Mouse (Mus musculus) B cell, adult 62 days (primary cell): Measurements from ENCODE around the gene Gm14692. TPM values are rescaled to one million over a fixed set of nuclear protein-coding genes. Genes with fewer than 3 reads are reported as not detected.

Experiments used
- total RNA-seq: library from RNA; stranded (reverse); gene quantifications from 4 replicates; pipeline ENCODE4 v1.2.4, GENCODE M21; 2023

Gm14692 gene
- not detected in 4 replicates for total RNA-seq

DNA sequence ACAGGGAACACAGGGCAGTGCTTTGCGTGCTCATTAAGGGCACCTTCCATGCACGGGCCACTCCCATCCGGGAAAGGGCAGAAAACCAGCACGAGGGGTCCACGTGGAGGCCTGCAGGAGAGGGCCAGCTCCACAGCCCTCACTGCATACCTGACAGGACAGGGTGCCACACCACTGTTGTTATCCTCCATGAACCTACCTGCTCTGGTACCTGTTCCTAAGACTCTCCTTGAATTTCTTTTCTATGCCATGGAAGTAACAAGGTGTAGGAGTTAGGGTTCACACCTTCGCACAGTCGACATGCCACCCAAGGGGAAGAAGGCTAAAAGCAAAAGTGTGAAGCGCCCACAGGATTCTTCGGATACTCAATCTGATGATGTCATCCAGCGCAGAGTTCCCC lies at the start of gene Gm14692:
Gm14692 (plus strand) TSS at position 301 of the 400 bp plus-strand sequence.

DNA sequence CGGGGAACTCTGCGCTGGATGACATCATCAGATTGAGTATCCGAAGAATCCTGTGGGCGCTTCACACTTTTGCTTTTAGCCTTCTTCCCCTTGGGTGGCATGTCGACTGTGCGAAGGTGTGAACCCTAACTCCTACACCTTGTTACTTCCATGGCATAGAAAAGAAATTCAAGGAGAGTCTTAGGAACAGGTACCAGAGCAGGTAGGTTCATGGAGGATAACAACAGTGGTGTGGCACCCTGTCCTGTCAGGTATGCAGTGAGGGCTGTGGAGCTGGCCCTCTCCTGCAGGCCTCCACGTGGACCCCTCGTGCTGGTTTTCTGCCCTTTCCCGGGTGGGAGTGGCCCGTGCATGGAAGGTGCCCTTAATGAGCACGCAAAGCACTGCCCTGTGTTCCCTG lies 2.0 kb upstream of the Gm14692 start, which contains the start of gene Gm1140:
Gm1140 (minus strand) TSS at position 101 of the 400 bp plus-strand sequence.

Other genes with a start within 250 kb of the Gm14692 start
- not detected in 4 replicates for gene Gm1140, start 2.1 kb upstream of the Gm14692 start, total RNA-seq
- not detected in 4 replicates for gene 4933436I01Rik, start 225.8 kb downstream of the Gm14692 start, total RNA-seq